Mouse (Mus musculus) left cerebral cortex, adult 8-10 months (tissue): ENCODE results near the gene Gprin1. TPM values are rescaled to one million over a fixed set of nuclear protein-coding genes. Genes with fewer than 3 reads are reported as not detected.

Source experiments
- DNase-seq, 2 experiments: peaks; one replicate each; pipeline ENCODE4 v3.0.0; 2022; ENCODE audit warnings: low spot score in 2 of 2
- total RNA-seq, 4 experiments: library from RNA; stranded (reverse); gene quantifications; 2 replicates each; pipeline ENCODE4 v1.2.4; 2022

The Gprin1 gene
- total RNA-seq, 4 experiments from 2014 or later = 99.2 to 121 (median 105) TPM

GRCm38 (mm10) chr13:54736931-54737330 lies 12.7 kb downstream of the Gprin1 start:
- DNase-seq = no peak

- DNase-seq = no peak
Measured at GRCm38 (mm10) chr13:54726131-54726530, 23.5 kb downstream of the Gprin1 start.

DNA sequence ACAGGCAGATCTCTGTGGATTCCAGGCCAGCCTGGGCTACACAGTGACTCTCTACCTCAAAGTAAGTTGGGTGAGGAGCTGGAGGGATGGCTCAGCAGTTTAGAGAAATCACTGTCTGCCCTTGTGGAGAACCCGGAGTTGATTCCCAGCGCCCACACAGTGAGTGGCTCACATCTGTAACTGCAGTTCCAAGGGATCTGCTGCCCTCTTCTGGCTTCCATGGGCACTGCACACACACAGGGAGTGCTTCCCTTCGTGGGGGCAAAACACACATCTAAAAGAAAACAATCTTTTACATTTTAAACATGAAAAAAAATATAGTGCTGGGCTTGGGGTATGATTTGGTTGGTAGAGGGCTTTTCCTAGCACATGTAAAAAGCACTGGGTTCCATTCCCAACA lies 26.5 kb downstream of the Gprin1 start:
- no peak for DNase-seq

- DNase-seq = no peak
Measured at GRCm38 (mm10) chr13:54716916-54717315, 32.8 kb downstream of the Gprin1 start.

- no peak for DNase-seq
Measured at GRCm38 (mm10) chr13:54714996-54715395, 34.7 kb downstream of the Gprin1 start.

DNA sequence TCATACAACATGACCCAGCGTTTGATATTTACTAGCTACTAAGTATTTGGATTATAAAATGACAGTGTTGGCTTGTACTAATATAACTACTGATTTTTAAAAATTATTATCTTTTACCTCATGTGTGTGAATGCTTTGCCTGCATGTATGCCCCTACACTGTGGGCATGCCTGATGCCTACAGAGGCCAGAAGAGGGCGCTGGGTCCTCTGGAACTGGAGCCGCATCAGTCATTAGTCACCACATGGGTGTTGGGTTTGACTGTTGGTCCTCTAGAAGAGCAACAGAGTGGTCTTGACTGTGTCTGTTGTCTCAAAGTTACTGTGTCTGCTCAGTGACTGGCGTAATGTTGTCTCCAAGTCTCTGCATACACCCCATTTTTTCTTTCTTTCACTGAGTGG lies 35.3 kb downstream of the Gprin1 start:
- DNase-seq = no peak

GRCm38 (mm10) chr13:54710866-54711265 lies 38.8 kb downstream of the Gprin1 start:
- no peak for DNase-seq

GRCm38 (mm10) chr13:54704890-54705289 lies 44.8 kb downstream of the Gprin1 start:
- DNase-seq = no peak

DNA sequence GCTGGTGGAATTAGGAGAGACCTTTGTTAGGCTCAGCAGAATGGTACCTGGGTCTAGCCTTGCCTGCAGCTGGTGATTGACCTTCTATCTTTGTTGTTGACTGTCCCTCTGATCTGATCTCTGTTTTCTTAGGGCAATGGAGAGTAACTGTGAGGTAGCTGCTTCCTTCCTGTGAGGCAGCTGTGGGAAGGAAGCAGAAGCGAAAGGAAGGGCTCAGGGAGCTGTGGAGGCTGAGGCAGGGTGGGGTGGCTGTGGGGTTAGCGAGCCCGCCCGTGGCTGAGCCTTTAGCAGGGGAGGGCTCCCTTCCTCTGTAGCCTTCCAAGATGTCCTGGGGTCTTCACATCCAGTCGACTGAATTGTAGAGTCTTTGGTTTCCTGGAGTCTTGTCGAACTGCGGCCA lies 47.2 kb downstream of the Gprin1 start:
- DNase-seq = no peak

GRCm38 (mm10) chr13:54701243-54701642 lies 48.4 kb downstream of the Gprin1 start, which contains the start of gene Cdhr2:
Cdhr2 (plus strand) TSS chr13:54701461.
- DNase-seq = no peak

GRCm38 (mm10) chr13:54695479-54696230 lies 54.0 kb downstream of the Gprin1 start:
- no peak for DNase-seq

- peak in 1 of 2 experiments; percentile 91 for DNase-seq
Measured at GRCm38 (mm10) chr13:54694348-54695060, 55.2 kb downstream of the Gprin1 start.

DNA sequence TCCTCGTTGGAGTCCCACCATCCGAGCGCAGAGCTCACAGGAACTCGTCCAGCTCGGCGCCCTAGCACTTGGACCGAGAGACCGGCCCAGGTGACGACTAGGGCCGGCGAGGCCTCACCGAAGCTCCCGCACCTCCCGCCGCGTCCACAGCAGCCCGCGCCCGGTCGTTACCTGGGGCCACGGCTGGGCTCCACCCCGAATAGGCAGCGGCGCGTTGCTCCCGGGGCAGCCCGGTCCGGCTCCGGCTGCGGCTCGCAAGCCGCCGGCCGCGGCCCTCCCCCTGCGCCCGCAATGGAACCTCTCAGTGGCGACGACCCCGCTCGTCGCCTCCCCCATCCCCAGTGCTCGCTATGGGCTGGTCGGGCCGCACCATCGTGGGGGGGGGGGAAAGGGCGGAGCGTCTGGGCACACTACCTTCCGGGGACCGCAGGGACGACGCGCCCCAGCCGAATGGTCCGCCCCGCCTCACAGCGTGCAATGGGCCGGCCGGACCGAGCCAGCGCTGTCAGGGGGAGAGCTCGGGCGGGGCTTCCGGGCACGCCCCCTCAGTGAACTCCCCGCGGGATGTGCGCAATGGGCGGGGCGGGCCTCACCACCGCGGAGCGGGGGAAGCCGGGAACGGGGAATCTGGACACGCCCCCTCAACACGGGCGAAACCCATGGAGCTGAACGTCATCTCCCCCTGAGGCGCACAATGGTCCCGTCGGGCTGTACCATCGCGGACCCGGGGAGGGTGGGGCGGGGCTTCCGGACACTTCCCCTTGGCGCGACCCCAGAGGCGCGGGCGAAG lies 55.9 kb downstream of the Gprin1 start, which contains the start of gene Rnf44:
Gene Rnf44, minus strand, starts transcription at position 350 of the 790 bp plus-strand sequence.
- DNase-seq = peak; percentile 91 to 99

DNA sequence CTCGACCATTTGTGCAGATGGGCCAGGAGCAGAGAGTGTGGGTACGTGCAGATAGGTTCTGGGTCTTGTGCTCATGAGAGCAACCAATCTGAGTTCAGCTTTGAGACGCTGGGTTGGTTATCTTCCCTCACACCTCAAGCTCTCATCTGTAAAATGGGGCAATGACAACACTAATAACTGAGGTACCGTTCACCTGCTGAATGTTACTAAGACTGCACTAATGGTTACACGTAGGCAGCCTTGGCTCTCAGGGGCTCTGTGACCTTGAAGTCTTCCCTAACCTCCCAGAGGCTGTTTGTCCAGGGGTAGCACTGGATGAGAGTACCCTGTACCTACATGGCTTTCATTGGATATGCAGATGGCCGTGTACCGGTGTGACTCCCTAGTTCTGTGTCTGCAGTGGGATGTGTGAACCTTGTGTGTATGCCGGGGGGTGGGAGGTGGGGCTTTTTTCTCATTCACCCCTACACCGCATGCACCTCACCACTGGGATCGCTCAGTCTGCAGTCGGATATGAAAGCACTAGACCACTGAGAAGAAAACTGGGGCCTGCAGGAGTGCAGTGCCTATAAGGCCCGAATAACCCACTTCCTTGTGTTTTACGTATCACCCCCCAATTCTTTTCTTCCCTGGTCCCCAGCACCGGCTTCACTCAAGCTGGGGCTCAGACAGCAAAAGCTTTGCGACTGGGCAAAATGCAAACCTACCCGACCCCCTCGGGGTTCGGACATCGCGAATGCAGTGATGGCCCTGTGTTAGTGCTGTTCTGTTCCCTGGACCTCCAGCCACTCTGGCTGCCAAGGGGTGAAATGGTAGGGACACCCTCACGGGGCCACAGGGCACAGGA lies 56.7 kb downstream of the Gprin1 start:
- DNase-seq = no peak

DNA sequence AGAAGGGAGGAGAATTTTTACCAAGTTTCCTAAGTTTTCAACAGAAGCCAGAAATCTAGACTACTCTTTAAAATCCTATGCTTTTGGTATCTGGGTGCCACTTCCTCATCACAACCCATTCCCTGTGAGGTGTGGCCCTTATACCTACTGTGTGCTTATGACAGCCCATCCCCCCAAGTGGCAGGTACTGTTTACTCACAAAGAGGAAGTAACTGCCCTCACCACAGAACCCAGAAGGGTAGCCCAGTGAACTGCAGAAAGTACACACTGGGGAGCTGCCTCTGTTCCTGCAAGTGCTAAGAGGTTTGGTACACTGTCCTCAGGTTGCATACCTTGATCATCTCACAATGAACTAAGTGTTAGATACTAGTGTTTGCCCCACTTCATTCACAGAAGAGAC lies 57.9 kb downstream of the Gprin1 start:
- no peak for DNase-seq

GRCm38 (mm10) chr13:54690151-54690740 lies 59.4 kb downstream of the Gprin1 start:
- DNase-seq = no peak

- peak; percentile 97 for DNase-seq
Measured at GRCm38 (mm10) chr13:54687575-54688424, 61.9 kb downstream of the Gprin1 start.

- peak; percentile 52 to 69 for DNase-seq
Measured at GRCm38 (mm10) chr13:54687096-54687495, 62.6 kb downstream of the Gprin1 start.
